Mouse (Mus musculus): ENCODE results near the gene Rpl31. TPM values are rescaled to one million over a fixed set of nuclear protein-coding genes. Genes with fewer than 3 reads are reported as not detected.

The Rpl31 gene
- total RNA-seq, 2 experiments from 2014 or later = 535 to 544 TPM

DNA sequence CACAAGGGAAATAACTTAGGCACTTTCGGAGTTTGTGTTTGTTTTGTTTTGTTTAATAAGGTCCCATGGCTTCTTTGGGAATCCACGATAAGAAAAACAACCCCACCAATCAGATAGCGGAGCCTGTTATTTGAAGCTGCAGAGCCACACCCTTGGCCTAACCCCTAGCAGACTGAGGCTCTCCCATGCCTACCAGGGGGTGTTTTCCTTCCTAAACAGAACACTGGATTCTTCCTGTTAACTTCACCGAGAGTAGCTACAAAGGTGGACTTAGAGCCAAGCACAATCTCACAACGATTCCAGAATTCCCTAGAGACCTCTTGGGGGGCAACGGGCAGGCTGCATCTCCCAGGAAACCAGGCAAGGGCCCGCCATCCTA, 5.1 kb upstream of the Rpl31 start:
- no peak for DNase-seq (ENCODE audit: extremely low spot score in 1 of 2, low spot score in 1 of 2)

DNA sequence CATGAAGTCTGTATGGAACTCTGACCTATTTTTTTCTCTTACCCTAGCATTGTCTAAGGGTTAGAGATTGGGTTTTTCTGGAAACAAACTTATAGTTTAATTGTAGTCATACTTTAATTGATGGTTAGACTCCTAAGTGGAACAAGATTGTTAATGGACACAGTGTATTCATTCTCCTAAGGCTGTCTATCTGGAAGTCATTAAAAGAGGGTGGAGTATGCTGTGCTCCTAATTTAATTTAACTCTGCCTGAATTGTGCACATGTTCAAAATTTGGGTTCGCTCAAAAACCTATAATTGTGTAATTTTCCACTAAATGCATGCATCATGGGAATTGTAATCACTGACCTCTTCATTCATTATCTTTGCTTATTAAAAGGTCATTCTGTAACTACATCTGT, 2.1 kb upstream of the Rpl31 start:
- no peak for DNase-seq (ENCODE audit: extremely low spot score in 1 of 2, low spot score in 1 of 2)

DNA sequence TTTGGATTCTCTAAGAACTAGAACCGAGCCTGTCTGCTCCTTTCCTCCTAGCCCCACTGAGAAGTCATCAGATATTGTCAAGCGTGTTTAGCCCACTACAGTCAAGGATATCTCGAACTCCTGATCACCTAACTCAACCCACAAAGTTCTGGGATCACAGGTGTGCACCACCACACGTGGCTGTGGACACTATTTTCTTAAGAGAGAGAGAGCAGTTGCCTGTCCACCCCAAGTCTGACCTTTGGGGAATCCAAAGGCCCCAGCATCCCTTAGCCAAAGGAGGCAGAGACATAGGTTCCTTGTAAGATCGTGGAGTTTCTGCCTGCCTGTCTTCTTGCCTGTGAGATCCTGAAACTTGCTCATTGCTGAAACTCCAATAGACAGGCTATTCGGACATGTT, 597 bp upstream of the Rpl31 start:
- DNase-seq (ENCODE audit: extremely low spot score in 1 of 2, low spot score in 1 of 2) = peak in 1 of 2 experiments; percentile 20

DNA sequence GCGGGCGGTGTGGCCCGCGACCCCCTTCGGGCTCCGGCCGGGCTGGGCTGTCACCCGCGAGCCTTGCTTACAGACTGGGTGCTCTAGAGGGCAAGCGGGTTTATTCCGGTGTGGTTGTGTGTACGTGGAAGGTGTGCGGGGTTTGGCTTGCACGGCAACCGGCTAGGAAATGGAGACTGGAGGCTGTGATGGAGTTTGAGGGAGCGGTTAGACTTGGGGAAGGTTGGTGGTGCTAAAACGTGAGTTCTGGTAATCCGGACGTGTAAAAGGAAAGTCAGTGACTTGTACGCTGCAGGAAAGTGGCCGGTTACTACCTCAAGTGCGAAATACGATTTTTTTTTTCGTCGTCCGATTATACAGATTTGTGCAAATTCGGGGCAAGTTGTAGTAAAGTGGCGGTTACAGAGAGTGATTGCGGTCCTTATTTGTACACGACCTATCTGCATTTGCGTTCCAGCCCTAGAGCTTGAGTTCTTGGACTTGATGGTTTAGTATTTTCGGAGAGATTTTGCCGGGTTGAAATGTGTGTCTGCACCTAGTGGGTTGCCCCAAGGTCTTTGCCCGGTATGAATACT, 712 bp downstream of the Rpl31 start:
- peak in 1 of 2 experiments; percentile 16 for DNase-seq (ENCODE audit: extremely low spot score in 1 of 2, low spot score in 1 of 2)

DNA sequence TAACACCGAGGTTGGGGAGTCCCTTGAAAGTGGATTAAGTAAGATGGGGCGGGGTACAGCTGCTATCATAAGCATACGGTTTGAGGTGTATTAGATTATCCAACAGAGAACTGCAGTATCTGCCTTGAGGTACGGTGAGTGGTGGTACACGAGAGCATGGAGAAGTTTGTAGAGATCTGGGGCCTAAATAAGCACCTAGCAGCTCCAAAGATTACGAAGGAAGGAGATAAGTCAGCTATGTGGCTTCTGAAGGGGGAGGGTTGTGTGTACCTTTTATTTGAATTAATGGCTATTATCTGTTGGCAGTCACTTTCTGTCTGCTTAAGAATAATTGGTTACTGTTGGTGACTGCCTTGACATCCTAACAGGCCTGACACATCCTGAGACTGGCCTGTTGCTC, 2.8 kb downstream of the Rpl31 start:
- DNase-seq (ENCODE audit: extremely low spot score in 1 of 2, low spot score in 1 of 2) = no peak

DNA sequence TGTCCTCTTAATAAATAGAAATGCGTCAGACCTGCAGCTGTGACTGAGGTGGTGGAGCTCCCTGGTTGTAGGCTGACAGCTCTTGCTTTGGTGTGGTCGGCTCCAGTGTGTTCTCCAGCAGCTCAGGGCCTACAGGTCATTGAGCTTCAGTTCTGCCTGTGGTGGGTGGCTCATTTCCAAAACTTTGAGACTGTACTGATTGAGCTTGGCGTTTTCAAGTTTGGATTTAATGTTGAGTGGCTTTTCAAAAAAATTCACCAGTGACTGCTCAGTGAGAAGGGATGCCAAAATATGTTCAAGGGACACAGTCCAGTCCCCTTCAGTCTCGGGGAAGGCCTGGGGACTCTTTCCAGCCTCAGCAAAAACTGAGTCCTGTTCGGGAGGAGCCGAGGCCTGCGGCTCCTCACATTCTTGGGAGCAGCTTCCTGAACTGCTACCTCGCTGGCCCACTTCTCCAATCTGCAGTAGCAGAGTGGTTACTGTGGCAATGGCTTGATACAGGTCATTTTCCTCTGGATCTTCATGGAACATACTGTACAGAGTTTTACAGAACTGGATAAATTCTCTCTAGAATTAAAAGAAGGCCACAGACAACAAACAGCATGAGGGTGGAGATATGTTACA, 4.7 kb downstream of the Rpl31 start:
- DNase-seq (ENCODE audit: extremely low spot score in 1 of 2, low spot score in 1 of 2) = no peak

DNA sequence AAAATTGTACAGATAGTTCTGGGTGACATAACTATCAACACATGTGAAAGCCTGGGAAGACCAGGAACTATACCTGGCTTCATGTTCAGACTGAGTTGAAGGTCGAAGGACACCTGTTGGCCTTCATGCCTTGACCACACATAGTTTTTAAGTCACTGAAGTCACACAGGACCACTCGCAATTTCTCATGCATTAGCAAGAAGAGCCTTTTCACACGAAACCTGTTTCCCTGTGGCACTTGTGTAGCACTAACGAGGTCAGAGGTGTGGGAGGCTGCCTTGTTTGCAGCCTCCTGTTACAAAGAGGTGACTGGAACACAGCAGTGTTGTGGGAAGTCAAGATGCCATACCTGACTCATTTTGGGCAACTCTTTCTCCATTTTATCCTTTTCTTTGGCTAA, 5.7 kb downstream of the Rpl31 start:
- no peak for DNase-seq (ENCODE audit: extremely low spot score in 1 of 2, low spot score in 1 of 2)

DNA sequence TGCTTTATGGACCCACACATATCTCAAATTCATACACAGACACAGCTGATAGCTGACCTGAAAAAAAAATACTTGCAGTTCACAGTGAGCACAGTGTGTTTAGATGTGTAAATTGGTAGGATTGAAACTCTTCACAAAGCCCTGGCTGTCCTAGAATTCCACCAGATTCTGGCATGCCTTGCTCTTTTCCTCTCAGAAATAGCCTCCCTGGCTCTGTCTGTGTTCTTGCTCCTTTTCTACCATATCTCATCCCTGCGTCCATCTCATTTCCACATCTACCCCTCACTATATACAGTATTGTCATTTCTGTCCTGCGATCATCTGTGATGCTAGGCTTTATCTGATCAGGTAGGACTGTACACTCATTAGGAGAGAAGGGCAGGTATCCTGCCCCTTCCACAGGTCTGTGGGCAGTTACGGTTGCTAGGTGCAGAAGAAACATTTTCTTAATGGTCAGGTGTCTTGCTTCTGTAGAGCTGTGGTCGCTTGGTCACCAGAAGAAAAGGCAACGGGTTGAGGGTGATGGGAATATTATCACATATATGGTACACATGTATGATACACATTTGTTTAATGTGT, 6.7 kb downstream of the Rpl31 start:
- DNase-seq (ENCODE audit: extremely low spot score in 1 of 2, low spot score in 1 of 2) = no peak

DNA sequence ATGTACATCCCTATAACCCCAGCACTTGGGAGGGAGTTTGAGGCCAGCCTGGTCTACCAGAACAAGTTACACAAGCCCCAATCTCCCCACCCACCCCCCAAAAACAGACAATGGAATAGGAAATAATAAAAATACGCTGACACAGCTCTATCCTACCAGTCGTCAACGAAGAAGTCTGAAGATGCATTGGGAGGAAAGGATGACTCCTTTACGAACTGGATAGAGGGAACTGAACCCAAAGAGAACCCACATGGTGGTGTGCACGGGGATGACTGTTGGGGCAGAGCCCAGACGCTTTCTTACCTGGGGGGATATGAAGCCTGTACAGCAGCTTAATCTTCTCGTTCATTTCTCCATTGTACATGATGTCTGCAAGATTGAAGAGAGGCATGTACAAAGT, 8.5 kb downstream of the Rpl31 start:
- DNase-seq (ENCODE audit: extremely low spot score in 1 of 2, low spot score in 1 of 2) = no peak

DNA sequence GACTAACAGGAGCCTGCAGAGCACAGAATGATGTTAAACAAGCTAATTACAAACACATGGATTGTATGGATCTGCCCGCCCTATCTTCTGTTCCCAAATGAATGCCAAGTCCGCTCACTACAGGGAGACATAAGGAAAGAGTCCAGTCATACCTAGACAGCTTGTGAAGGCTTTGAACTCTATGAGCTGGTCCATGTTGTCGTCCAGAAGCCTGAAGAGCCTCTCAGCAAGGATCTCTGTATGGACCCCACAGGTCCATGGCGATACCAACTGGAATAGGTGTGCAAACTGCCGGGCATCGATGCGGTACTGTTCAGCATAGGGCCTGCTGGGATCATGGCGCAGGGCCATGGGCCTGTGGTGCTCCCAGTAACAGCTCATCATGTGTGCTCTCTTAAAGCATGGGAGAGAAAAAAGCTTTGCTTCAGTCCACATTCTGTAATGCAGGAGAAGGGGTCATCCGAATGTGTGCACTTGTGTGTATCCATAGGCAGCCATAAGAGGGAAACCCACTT, 9.1 kb downstream of the Rpl31 start:
- DNase-seq (ENCODE audit: extremely low spot score in 1 of 2, low spot score in 1 of 2) = no peak

DNA sequence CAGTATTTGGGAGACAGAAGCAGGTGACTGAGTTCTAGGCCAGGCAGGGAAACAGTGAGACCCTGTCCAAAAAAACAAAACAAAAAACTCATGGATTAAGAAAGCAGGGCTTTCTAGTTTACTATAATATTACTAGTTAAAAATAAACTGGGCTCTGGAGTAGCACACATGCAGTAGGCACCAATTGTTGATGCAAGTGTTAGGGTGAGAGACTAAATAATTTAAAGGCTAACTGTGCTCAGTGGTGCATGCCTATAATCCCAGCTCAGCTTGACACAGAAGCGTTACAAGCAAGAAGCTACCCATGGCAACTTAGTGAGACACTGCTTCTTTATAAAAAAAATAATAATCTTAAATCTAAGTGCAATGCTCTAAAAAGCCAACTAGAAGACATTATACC, 10.9 kb downstream of the Rpl31 start:
- DNase-seq (ENCODE audit: extremely low spot score in 1 of 2, low spot score in 1 of 2) = no peak

DNA sequence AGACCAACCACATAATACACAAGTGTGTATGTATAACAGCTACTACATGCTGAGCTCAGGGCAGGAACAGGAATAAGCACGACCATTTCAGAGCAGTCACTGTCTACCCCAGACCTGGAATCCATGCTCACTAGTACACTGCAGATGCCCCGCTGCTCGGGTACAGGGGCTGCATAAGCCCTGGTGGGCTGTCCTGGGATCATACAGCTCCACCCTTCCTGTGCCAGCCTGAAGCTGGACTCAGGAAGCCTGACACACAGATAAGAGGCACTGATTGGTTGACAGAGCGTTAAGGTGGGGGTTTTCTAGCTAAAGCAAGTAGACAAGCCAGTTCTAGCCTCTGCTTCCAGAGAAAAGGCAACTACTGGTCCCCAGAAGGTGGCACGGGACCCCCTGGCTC, 11.4 kb downstream of the Rpl31 start:
- DNase-seq (ENCODE audit: extremely low spot score in 1 of 2, low spot score in 1 of 2) = no peak

DNA sequence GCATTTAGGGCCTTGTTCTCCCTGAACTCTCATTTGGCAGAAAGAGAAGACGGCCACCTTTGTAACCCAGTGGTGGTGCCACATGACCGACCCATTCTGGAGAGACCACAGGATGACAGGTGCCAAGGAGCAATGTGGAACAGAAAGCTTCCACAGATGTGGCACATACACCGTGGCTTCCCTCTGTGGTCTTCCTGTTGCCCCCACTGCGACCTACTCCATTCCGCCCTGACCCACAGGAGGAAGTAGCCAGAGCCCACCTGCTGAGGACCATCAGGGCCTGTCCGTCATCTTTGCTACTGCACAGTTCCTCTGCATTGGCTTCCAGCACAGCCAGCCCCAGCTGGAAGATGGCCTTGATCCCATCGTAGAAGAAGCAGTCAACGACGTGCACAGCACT, 13.4 kb downstream of the Rpl31 start:
- no peak for DNase-seq (ENCODE audit: extremely low spot score in 1 of 2, low spot score in 1 of 2)

DNA sequence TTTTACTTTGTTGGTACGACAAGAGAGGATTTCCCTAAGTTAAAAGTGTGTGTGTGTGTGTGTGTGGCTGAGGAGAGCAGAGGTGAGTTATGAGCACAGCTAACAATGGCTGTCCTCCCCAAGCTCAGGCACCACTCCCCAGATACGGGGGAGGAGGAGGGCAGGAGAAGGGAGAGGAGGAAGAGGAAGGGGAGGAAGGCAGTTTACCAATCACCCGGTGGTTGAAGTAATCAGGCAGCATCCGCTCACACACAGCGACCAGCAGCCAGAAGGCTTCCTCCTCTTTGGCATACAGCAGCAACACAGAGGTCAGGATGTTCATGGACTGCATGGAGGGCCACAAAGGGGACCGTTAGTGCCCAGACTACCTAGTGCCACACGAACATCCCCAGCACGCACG, 17.3 kb downstream of the Rpl31 start:
- DNase-seq (ENCODE audit: extremely low spot score in 1 of 2, low spot score in 1 of 2) = no peak

DNA sequence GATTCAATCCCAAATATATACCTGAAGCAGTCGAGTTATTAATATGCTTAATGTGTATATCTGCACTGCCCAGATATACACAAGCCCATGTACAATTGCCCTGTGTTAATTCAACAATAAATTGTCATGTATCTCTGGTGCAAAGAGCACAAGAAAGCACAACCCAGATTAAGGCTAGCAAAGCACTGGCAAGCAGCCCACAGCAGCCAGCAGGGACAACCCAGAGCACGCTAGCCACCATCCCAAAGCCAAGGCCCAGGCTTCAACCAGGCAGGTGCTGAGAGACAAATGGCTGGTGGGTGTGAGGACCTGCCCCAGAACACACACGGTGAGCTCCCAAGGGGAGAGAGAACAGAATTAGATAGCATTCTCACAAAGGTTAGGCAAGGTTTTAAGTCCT, 18.8 kb downstream of the Rpl31 start:
- no peak for DNase-seq (ENCODE audit: extremely low spot score in 1 of 2, low spot score in 1 of 2)

DNA sequence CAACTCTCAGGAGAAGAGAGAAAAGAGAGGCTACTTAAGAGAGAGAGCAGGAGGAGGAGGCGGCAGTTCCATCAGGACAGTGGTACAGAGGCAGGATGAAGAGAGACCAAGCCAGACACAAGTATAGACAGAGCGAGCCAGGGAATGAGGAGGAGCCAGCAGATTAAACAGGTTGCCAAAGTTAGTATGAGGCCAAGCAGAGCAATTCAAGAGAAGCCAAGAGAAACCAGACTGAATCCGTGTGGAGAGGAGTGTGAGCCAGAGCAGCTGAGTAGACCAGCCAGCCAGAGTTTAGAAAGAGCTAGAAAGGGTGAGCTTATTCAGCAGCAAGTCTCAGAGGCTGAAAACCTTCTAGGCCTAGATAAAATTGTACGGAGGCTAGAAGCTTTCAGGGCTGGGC, 19.9 kb downstream of the Rpl31 start:
- no peak for DNase-seq (ENCODE audit: extremely low spot score in 1 of 2, low spot score in 1 of 2)

DNA sequence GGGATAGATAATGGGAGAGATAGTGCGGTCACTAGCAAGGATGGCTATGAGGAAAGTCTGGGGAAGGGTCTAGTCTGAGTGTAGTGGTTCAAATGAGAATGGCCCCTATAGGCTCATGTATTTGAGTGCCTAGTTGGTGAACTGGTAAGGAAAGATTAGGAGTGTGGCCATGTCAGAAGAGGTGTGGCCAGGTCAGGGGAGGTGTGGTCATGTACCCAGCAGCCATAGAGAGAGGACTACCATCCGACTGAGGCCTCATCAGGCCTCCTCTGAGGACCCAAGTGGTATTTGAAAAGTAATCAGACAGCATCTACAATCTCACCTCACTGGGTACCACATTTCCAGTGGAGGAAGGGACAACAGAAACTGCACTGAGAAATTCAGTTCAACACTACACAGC, 20.5 kb downstream of the Rpl31 start:
- no peak for DNase-seq (ENCODE audit: extremely low spot score in 1 of 2, low spot score in 1 of 2)

DNA sequence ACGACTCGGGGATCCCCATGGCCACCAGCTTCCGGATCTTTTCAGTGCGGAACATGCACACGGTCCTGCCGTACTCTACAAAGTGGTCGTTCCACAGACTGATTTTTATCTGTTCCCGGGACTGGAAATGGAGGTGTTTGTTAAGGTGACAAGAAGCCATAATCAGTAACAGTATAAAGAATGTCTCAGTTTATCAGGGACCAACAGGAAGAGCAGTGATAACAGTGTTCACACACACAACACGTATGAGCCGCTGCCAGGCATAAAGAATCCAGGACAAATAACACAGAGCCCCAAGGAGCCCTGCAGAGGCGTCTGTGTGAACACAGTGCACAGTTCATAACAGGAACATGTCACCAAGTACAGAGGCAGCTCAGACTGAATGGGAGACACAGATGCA, 21.7 kb downstream of the Rpl31 start:
- DNase-seq (ENCODE audit: extremely low spot score in 1 of 2, low spot score in 1 of 2) = no peak

DNA sequence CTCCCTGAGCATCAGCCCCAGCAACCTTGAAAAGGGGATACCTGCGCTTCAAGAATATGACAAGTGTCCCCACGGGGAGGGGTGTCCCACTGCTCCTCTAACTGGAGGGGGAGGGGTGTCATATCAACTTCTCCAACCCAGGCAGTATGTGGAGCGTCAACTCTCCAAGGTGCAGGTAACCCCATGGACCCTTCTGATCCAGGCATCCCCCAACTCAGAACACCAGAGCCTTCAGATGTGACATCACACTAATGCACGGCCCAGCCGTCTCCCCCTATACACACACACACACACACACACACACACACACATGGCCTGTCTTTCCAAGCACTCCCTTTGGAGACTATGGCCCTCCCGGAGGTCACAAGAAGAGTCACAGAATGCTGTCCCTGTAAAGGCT, 24.0 kb downstream of the Rpl31 start:
- no peak for DNase-seq (ENCODE audit: extremely low spot score in 1 of 2, low spot score in 1 of 2)

DNA sequence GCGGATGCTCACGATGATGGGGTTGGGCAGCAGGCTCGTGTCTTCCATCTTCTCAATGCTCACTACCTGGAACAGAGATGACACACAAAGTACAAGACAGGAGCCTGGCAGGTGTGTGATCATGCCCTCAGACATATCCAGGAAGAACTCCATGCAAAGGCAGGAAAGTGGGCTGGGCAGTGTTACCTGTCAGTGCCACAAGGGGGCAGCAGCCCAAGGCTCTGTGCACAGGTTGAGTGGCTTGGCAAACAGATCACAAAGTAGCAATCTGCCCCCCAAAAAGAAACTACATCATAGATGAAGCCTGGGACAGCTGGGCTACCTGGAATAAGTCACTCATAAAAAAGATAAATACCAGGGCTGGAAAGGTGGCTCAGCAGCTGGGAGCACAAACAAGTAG, 24.5 kb downstream of the Rpl31 start:
- DNase-seq (ENCODE audit: extremely low spot score in 1 of 2, low spot score in 1 of 2) = peak; percentile 74 to 87

DNA sequence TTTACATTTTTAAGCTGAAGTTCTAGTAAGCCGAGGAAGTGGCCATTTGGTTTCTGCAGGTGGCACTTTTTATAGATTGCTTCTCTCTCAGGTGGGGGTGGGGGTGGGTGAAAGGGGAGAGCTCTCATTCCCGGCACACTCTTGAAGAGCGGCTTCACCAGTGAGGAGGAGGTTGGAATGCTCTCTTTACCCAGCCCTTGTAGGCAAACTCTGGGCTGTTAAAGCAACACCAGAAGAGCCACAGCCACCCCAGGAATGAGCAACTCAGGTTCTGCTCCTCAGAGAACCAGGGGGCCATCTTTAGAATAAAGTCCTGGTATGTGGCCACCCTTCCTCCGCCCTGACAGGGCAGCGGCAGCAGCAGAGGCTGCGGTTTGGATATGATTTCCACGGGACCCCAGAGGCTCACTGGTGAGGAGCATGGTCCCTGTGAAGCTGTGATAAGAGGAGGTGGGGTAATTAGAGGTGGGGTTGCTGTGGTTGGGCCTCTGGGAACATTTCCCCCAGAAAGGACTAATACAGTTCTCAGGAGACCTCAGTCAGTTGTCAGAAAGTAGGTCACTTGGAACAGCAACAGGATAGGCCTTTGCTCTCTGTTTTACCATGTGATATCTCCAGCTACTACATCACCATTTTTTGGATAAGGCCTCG, 25.7 kb downstream of the Rpl31 start:
- no peak for DNase-seq (ENCODE audit: extremely low spot score in 1 of 2, low spot score in 1 of 2)

DNA sequence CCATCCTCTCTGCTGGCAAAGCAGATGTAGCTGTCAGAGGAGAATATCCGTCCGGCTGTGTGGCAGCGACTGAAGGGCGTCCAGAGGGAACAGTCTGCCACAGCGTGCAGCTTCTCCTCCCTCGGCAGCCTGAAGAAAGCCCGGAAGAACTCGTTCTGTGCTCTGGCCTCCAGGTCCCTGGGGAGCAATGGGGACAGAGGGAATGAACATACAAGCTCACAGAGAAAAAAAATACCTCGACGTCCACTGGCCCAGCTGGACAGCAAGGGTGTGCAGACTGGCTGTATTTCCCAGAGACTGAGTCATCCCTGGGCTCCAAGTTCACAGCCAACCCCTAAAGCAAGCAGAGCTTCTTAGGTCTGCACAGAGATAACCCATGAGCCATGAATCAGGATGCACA, 26.5 kb downstream of the Rpl31 start:
- no peak for DNase-seq (ENCODE audit: extremely low spot score in 1 of 2, low spot score in 1 of 2)
